Mouse (Mus musculus): ENCODE measurements at regions not wholly inside any gene's neighbourhood (a gene's known extent, or its start where the extent isn't known, plus 50 kb on each side); places are given as distances from the start of the nearest gene placed in this dataset.

DNA sequence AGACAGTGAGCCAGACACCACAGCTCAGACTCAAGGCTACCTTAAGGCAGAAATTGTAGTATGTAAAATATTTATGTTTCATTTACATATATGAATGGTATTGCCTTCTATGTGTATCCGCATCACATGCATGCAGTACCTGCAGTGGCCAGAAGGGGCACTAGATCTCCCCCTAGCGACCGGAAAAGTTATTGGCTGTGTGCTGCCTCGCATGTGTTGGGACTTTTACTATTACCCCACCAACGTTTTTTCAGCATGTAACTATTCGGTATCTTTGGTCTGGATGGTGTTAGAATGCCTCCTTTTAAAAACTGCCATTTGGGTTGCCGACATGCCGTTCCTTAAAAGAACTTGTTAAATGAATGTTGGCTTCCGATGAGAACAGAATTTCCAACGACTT is 145.7 kb upstream of the Mocs1 start:
- DNase-seq (ENCODE audit: low spot score) (no peak), ATAC-seq (ENCODE audit: low FRiP score) (no peak)
- H3K9ac ChIP-seq, result no peak overlapping the region
- no peaks in the 10 kb centered on the region for H3K27me3 ChIP-seq (ENCODE audit: control insufficient read depth, insufficient read depth, low read length)
- H3K4me1 ChIP-seq (replicated peaks; ENCODE audit: control insufficient read depth, insufficient read depth, low read length), result no peaks in the 10 kb centered on the region
- 82% methylated on average over 10 of the region's 10 CpGs for WGBS
- H3K4me3 ChIP-seq (replicated peaks; ENCODE audit: low read length), result no peak overlapping the region
- H3K27ac ChIP-seq, result no peak overlapping the region
- H3K36me3 ChIP-seq (replicated peaks; ENCODE audit: control insufficient read depth, insufficient read depth), result no peaks in the 10 kb centered on the region
- no peaks in the 10 kb centered on the region for H3K9me3 ChIP-seq (ENCODE audit: control insufficient read depth, low read length)
- no peak overlapping the region for H3K4me2 ChIP-seq (replicated peaks)

DNA sequence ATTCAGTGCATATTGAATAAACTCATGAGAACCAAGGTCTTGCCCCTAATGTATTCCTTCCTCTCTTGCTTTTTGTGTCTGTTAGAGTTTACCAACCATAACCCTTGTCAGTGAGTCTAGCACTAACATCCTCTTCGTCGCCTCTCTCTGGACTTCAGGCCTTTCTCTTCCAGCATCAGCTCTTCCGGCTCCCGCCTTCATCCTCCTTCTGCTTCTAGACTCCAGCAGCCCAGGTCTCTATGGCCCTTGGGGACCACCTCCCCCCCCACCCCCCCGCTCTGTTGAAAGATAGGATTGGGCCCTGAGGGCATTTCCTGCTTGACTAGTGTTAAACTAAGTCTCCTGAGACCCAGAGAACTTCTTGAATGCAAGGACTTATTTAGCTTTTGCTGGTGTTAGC is 144.7 kb upstream of the Mocs1 start:
- DNase-seq (ENCODE audit: low spot score), result no peak
- H3K27ac ChIP-seq, result no peak overlapping the region
- no peak overlapping the region for H3K4me2 ChIP-seq (replicated peaks)
- ATAC-seq (ENCODE audit: low FRiP score), result no peak
- H3K36me3 ChIP-seq (replicated peaks; ENCODE audit: control insufficient read depth, insufficient read depth), result no peaks in the 10 kb centered on the region
- no peaks in the 10 kb centered on the region for H3K27me3 ChIP-seq (ENCODE audit: control insufficient read depth, insufficient read depth, low read length)
- H3K9me3 ChIP-seq (ENCODE audit: control insufficient read depth, low read length), result no peaks in the 10 kb centered on the region
- no peak overlapping the region for H3K4me3 ChIP-seq (replicated peaks; ENCODE audit: low read length)
- H3K9ac ChIP-seq, result no peak overlapping the region
- WGBS, result 92% methylated on average over 5 of the region's 5 CpGs
- H3K4me1 ChIP-seq (replicated peaks; ENCODE audit: control insufficient read depth, insufficient read depth, low read length), result no peaks in the 10 kb centered on the region

DNA sequence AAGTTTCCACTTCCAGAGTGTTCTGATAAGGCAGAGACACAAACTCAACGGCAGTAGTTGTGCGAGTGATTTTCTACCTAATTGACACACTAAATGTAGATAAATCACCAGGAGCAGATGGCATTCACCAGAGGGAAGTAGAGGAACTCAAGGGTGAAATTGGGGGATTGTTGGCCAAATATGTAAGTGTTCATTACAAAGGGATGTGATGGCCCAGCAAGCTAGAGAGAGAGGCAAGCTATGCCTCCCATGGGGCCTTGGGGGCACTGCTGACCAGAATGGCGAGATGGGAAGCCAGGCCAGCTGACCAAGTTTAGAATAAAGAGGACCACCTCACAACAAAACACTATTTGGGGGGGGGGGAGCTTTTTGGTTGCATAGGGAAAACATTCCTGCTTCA is 136.5 kb upstream of the Mocs1 start:
- no peak for ATAC-seq (ENCODE audit: low FRiP score)
- H3K27me3 ChIP-seq (ENCODE audit: control insufficient read depth, insufficient read depth, low read length), result no peaks in the 10 kb centered on the region
- no peak overlapping the region for H3K27ac ChIP-seq
- H3K4me2 ChIP-seq (replicated peaks), result no peak overlapping the region
- WGBS, result 43% methylated on average over 3 of the region's 3 CpGs
- DNase-seq (ENCODE audit: low spot score), result no peak
- no peaks in the 10 kb centered on the region for H3K4me1 ChIP-seq (replicated peaks; ENCODE audit: control insufficient read depth, insufficient read depth, low read length)
- H3K9me3 ChIP-seq (ENCODE audit: control insufficient read depth, low read length), result peaks cover 10% of the 10 kb centered on the region; the same call in 1 of the 2 replicates
- no peaks in the 10 kb centered on the region for H3K36me3 ChIP-seq (replicated peaks; ENCODE audit: control insufficient read depth, insufficient read depth)
- H3K4me3 ChIP-seq (replicated peaks; ENCODE audit: low read length), result no peak overlapping the region
- no peak overlapping the region for H3K9ac ChIP-seq

GRCm38 (mm10) chr17:49304461-49304860 is 123.7 kb upstream of the Mocs1 start:
- no peak for ATAC-seq (ENCODE audit: low FRiP score)
- 76% methylated on average over 3 of the region's 3 CpGs for WGBS
- Histone ChIP-seq H3K4me1 (replicated peaks; ENCODE audit: control insufficient read depth, insufficient read depth, low read length) (no peaks in the 10 kb centered on the region), H3K27ac (no peak overlapping the region), H3K9ac (no peak overlapping the region), H3K9me3 (ENCODE audit: control insufficient read depth, low read length) (no peaks in the 10 kb centered on the region), H3K27me3 (ENCODE audit: control insufficient read depth, insufficient read depth, low read length) (no peaks in the 10 kb centered on the region), H3K4me2 (replicated peaks) (no peak overlapping the region), H3K36me3 (replicated peaks; ENCODE audit: control insufficient read depth, insufficient read depth) (no peaks in the 10 kb centered on the region), H3K4me3 (replicated peaks; ENCODE audit: low read length) (no peak overlapping the region)
- no peak for DNase-seq (ENCODE audit: low spot score)

DNA sequence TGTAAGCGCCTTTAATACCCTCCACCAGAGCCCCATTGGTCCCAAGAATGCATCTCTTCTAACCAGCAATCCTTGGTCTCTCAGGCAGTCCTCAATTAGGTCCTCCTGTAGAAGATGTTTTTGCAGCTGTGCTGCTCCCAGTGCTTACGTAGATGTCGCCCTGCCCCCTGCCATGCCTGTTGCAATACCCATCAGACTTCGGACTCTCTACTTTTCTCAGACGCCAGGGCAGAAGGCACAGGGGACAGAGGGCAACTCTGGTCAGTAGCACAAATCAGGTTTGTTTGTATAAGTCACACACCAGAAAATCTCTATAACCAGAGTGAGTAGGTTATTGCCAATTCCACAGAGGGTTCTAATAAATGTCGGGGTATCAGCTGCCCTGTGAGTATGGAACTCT is 123.0 kb upstream of the Mocs1 start:
- Histone ChIP-seq H3K4me1 (replicated peaks; ENCODE audit: control insufficient read depth, insufficient read depth, low read length) (no peaks in the 10 kb centered on the region), H3K9ac (no peak overlapping the region), H3K27me3 (ENCODE audit: control insufficient read depth, insufficient read depth, low read length) (no peaks in the 10 kb centered on the region), H3K4me3 (replicated peaks; ENCODE audit: low read length) (no peak overlapping the region), H3K27ac (no peak overlapping the region), H3K4me2 (replicated peaks) (no peak overlapping the region), H3K9me3 (ENCODE audit: control insufficient read depth, low read length) (no peaks in the 10 kb centered on the region), H3K36me3 (replicated peaks; ENCODE audit: control insufficient read depth, insufficient read depth) (no peaks in the 10 kb centered on the region)
- 86% methylated on average over 6 of the region's 6 CpGs for WGBS
- ATAC-seq (ENCODE audit: low FRiP score) (no peak), DNase-seq (ENCODE audit: low spot score) (no peak)

- H3K4me2 ChIP-seq (replicated peaks), result peak overlapping the region; percentile 40
- ATAC-seq (ENCODE audit: low FRiP score) (peak; percentile 93), DNase-seq (ENCODE audit: low spot score) (peak; percentile 86)
- no peaks in the 10 kb centered on the region for H3K27me3 ChIP-seq (ENCODE audit: control insufficient read depth, insufficient read depth, low read length)
- 0 out of 2 replicates have a peak overlapping the region, but pooled peaks have one; percentile 14 for H3K9ac ChIP-seq
- WGBS, result 21% methylated on average over 5 of the region's 5 CpGs
- H3K9me3 ChIP-seq (ENCODE audit: control insufficient read depth, low read length), result no peaks in the 10 kb centered on the region
- H3K27ac ChIP-seq, result peak overlapping the region; percentile 33; the same call in 1 of the 2 replicates
- H3K36me3 ChIP-seq (replicated peaks; ENCODE audit: control insufficient read depth, insufficient read depth), result no peaks in the 10 kb centered on the region
- no peaks in the 10 kb centered on the region for H3K4me1 ChIP-seq (replicated peaks; ENCODE audit: control insufficient read depth, insufficient read depth, low read length)
- H3K4me3 ChIP-seq (replicated peaks; ENCODE audit: low read length), result no peak overlapping the region
These were observed 119.1 kb upstream of the Mocs1 start for GRCm38 (mm10) chr17:49309079-49309478.

DNA sequence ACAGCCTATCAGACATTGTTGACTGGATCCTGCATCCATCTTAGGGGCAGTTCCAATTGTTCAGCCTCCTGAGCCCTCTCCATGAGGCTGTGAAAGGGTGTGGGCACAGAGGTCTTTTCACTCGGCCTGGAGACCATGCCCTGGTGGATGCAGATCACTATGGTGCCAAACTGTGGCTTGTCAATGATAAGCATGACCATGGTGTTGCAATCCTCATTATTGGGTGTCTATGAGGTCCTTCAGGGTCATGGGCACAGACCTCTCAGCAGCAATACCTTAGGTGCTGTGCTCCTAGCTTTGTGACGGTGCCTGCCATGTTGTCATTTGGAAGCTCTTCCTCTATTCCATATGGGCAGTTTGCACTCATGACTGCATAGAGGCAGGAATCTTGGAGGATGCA is 114.0 kb upstream of the Mocs1 start:
- 78% methylated on average over 2 of the region's 2 CpGs for WGBS
- no peaks in the 10 kb centered on the region for H3K4me1 ChIP-seq (replicated peaks; ENCODE audit: control insufficient read depth, insufficient read depth, low read length)
- no peak overlapping the region for H3K4me2 ChIP-seq (replicated peaks)
- H3K36me3 ChIP-seq (replicated peaks; ENCODE audit: control insufficient read depth, insufficient read depth), result no peaks in the 10 kb centered on the region
- H3K27me3 ChIP-seq (ENCODE audit: control insufficient read depth, insufficient read depth, low read length), result no peaks in the 10 kb centered on the region
- ATAC-seq (ENCODE audit: low FRiP score) (no peak), DNase-seq (ENCODE audit: low spot score) (no peak)
- no peak overlapping the region for H3K9ac ChIP-seq
- H3K4me3 ChIP-seq (replicated peaks; ENCODE audit: low read length), result no peak overlapping the region
- H3K9me3 ChIP-seq (ENCODE audit: control insufficient read depth, low read length), result no peaks in the 10 kb centered on the region
- H3K27ac ChIP-seq, result no peak overlapping the region

GRCm38 (mm10) chr17:49327524-49327923 is 100.6 kb upstream of the Mocs1 start:
- H3K4me2 ChIP-seq (replicated peaks), result no peak overlapping the region
- no peaks in the 10 kb centered on the region for H3K36me3 ChIP-seq (replicated peaks; ENCODE audit: control insufficient read depth, insufficient read depth)
- no peaks in the 10 kb centered on the region for H3K9me3 ChIP-seq (ENCODE audit: control insufficient read depth, low read length)
- DNase-seq (ENCODE audit: low spot score) (no peak), ATAC-seq (ENCODE audit: low FRiP score) (no peak)
- H3K4me3 ChIP-seq (replicated peaks; ENCODE audit: low read length), result no peak overlapping the region
- H3K27ac ChIP-seq, result no peak overlapping the region
- no peaks in the 10 kb centered on the region for H3K4me1 ChIP-seq (replicated peaks; ENCODE audit: control insufficient read depth, insufficient read depth, low read length)
- 68% methylated on average over 4 of the region's 4 CpGs for WGBS
- no peaks in the 10 kb centered on the region for H3K27me3 ChIP-seq (ENCODE audit: control insufficient read depth, insufficient read depth, low read length)
- no peak overlapping the region for H3K9ac ChIP-seq

GRCm38 (mm10) chr17:49335318-49335717 is 92.8 kb upstream of the Mocs1 start:
- H3K4me3 ChIP-seq (replicated peaks; ENCODE audit: low read length), result no peak overlapping the region
- no peak overlapping the region for H3K9ac ChIP-seq
- ATAC-seq (ENCODE audit: low FRiP score) (no peak), DNase-seq (ENCODE audit: low spot score) (no peak)
- WGBS, result 79% methylated on average over 5 of the region's 5 CpGs
- no peak overlapping the region for H3K27ac ChIP-seq
- no peaks in the 10 kb centered on the region for H3K27me3 ChIP-seq (ENCODE audit: control insufficient read depth, insufficient read depth, low read length)
- H3K36me3 ChIP-seq (replicated peaks; ENCODE audit: control insufficient read depth, insufficient read depth), result no peaks in the 10 kb centered on the region
- H3K9me3 ChIP-seq (ENCODE audit: control insufficient read depth, low read length), result 0 out of 2 replicates have a peak, but pooled peaks cover under 1% of the 10 kb centered on the region
- no peaks in the 10 kb centered on the region for H3K4me1 ChIP-seq (replicated peaks; ENCODE audit: control insufficient read depth, insufficient read depth, low read length)
- H3K4me2 ChIP-seq (replicated peaks), result no peak overlapping the region

DNA sequence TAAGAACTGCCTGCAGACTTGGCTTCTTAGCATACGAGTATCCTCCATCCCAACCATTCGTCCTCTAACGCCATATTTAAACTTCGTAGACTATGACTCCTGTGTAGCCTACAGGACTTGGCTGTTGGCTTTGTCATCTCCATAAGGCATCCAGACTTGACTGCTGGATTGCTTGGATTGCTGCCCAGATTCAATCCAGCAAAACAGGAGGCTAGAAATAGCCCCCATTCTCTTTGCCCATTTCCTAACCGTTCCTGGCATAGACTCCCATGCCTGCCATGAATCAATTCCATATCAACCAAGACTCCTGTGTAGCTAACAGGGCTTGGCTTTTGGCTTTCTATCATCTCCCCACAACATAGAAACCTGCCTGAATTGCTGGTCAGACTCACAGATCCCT is 90.3 kb upstream of the Mocs1 start:
- no peak for ATAC-seq (ENCODE audit: low FRiP score)
- Histone ChIP-seq H3K4me1 (replicated peaks; ENCODE audit: control insufficient read depth, insufficient read depth, low read length) (no peaks in the 10 kb centered on the region), H3K4me3 (replicated peaks; ENCODE audit: low read length) (no peak overlapping the region), H3K9me3 (ENCODE audit: control insufficient read depth, low read length) (0 out of 2 replicates have a peak, but pooled peaks cover 4% of the 10 kb centered on the region), H3K27me3 (ENCODE audit: control insufficient read depth, insufficient read depth, low read length) (no peaks in the 10 kb centered on the region), H3K27ac (no peak overlapping the region), H3K36me3 (replicated peaks; ENCODE audit: control insufficient read depth, insufficient read depth) (no peaks in the 10 kb centered on the region), H3K4me2 (replicated peaks) (no peak overlapping the region), H3K9ac (no peak overlapping the region)
- 88% methylated on average over 5 of the region's 5 CpGs for WGBS
- DNase-seq (ENCODE audit: low spot score), result no peak
